Mouse (Mus musculus) adrenal gland, postnatal 36 days (tissue): ENCODE results near the gene Arhgef16. TPM values are rescaled to one million over a fixed set of nuclear protein-coding genes. Genes with fewer than 3 reads are reported as not detected.

Source experiments
- DNase-seq, 2 experiments: peaks; one replicate each; pipeline ENCODE4 v3.0.0; 2021; ENCODE audit warnings: mixed read lengths in 1 of 2
- long read RNA-seq, 2 experiments: library from polyadenylated mRNA; stranded (forward); transcript quantifications; one replicate each; pipeline ENCODE4 v2.0.0; 2021; ENCODE audit warnings: borderline sequencing depth in 2 of 2
- total RNA-seq, 2 experiments: library from RNA; stranded (reverse); gene quantifications; 2 replicates each; pipeline ENCODE4 v1.2.3; 2021

Arhgef16 gene
- under 1 TPM; 0.13 to 0.59 TPM for total RNA-seq
- long read RNA-seq, experiment 1, partial matches to known transcripts: 0 of 1 reads
- long read RNA-seq, experiment 1, other reads (novel, unspliced or antisense): 1 of 1 reads
- long read RNA-seq, experiment 2, partial matches to known transcripts: 0 of 1 reads
- long read RNA-seq, experiment 2, other reads (novel, unspliced or antisense): 1 of 1 reads

DNA sequence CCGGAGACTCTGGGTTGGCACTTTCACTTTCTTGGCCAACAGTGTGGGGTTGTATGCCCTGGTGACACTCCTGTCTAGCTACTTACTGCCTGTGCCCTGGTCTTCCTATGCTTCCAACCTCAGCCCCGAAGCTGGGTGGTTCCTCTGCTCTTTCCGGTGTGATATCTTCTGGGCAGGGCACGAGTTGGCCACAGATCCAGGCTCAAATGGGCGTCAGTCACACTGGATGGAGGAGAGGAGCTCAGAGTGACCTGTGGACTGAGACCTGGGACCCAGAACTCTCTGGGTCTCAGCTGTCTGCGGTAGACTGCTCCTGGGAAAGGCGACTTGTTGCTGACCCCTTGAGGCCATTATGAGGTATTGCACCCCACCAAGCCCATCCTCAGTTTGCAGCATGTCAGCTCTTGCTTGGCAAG, at the start of gene Arhgef16:
Arhgef16 (minus strand) TSS at position 211 of the 416 bp plus-strand sequence.
- peak; percentile 25 to 30 for DNase-seq

DNA sequence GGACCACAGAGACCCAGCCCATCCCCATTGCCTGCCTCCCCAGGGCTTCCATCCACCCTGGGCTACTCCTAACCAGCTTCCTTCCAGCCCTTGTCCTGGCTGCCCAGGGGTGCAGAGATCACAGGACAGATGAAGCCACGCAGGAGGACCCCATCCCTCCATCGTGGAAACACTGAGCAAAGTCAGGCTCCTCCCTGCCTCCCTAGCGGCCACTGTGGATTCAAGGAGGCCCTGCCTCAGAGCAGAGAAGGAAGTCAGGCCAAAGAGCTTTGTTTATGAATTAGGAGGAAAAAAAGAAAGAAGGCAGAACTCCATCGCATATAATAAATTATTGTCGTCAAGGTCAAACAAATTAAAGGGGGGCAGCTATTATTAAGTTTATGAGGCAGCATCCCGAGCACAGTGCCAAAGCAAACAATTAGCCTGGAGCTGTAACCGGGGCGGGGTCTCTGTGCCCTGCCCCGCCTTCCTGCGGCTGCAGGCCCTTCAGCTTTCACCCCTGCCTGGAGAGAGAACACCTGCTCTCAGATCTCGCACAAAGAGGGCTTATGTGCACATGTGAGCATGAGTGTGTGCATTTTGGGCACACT, 46.8 kb upstream of the Arhgef16 start:
- no peak for DNase-seq

DNA sequence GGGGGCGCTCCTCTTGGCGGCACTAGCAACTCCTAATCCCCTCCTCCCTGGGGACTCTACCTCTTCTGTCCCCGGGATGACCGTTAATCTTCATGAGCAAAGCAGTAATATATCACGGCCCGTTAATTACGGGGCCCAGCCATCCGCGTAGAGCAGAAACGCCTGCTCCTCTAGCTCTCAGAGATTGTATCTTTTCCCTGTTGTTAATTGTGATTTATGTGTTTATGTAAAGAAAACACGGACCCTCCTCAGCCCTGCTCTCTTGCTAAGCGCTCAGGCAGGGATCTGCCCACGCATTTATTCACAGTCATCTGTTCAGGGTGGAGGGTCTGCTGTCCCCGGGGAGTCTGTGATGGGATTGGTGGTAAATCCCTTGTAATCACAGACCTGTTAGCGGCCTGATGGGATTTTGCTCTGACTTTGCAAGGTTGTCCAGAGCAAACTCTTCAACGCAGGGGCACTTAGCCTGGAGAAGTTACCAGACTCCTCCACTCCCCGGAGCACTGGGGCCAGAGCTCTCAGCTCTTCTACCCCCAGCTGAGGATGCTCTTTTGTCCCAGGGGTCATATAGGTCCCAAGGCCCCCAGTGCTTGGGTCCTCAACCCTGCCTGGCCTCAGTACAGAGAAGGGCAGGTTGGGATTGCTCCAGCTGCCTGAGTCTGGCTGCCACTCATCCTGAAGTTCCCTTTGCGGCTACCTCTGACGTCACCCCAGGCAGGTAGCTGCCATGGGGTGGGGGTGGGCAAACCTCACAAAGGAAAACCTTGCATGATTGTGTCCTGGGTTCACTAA, 45.5 kb upstream of the Arhgef16 start:
- DNase-seq: no peak

DNA sequence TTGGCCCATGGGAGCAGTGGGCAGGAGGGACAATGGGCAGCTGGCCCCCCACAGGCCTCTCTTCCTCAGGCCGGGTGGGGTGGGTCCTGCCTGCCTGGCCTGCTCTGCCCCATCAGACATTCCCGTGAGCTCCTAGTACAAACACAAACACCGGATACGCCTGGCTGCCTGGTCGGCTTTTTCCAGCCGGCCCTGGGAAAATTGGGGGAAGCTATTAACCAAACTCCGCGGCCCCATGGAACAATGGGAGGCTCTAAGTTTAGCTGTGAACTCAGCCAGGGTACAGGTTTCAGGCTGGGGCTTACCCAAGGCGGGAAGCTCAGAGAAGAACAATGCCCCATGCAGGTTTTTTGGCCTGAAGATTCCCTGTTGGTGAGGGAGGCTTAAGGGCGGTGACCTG, 35.2 kb upstream of the Arhgef16 start:
- DNase-seq: no peak

DNA sequence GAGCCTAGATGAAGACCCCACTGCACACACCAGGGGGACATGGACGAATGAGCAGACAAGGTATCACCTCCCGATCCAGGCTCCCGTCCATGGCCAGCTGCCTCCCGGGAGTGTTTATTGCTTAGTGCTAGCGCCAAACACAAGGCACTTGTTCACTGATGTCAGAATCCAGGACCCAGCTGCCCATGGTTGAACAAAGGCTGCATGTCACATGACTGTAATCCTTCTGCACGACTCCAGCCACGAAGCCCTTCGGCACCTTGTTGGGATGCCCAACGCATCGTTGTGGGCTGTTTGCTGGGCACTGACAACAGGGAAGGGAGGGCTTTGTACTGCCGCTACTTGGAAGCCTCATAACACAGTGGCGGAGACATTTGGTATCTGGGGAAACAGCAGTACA, 34.3 kb upstream of the Arhgef16 start, which contains the start of gene B230104I21Rik:
B230104I21Rik (plus strand) TSS at position 367 of the 400 bp plus-strand sequence.
- DNase-seq: no peak

DNA sequence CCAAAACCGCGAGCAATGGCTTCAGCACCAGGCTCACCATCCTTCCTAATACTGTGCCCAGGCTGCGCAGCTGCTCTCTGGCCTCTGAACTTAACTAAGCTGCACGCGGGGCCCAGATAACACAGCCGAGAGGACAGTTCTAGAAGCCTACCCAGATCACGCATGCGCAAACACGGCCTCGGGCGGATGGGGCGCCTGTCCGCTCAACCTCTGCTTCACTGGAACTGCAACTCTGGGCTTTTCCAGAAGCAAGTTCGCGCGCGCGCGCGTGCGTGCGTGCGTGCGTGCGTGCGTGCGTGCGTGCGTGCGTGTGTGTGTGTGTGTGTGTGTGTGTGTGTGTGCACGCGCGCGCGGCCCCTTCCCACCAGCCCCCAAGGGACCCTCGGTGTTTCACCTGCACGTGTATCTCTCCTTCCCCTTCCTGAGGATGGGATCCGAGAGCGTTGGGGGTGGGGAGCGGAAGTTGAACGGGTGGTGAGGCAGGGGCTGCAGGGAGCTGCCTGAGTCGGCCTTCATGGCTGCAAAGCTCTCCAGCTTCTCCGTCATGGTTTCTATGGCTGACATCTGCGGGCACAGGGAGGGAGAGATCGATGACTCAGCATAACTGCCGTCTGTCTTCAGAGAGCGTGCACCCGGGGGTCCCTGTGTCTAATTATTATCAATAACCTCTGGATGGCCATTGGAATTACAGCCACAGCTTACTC, 33.4 kb upstream of the Arhgef16 start:
- DNase-seq: peak; percentile 59 to 75

DNA sequence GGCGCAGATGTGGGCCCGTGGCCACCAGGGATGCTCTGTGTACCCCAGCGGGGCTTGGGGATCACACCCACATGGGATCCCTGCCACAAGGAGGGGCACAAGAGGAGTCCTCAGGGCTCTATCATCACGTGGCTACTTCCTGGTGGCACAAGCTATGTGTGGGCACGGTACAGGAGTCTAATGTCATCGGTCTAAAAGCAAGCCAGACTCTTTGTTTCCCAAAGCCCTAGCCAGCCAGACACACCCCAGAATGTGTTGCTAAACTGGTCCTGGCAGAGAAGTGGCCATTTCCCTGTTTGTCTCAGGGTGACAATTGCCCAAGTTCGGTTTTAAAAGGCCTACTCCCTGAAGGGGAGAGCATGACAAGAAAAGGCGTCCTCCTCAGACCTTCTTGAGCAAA, 31.8 kb upstream of the Arhgef16 start:
- peak in 1 of 2 experiments; percentile 7 for DNase-seq

DNA sequence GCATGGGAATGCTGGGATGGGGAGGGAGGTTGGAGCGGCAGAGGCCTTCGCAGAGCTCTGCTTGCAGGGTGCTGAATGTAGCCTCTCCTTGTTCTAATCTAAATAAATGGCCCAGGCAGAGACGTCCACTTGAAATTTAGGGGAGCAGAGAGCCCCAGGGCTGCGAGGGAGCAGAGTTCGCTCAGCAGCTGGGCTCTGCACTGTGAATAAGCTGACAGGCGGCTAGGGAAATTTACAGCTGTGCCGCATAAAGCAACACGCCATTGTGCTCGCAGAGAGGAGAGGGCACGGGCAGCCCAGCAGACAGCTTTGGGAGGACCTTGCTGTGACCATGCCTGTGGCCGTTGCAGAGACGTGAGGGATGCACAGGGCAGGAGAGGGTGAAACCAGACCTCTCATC, 29.8 kb upstream of the Arhgef16 start:
- no peak for DNase-seq

DNA sequence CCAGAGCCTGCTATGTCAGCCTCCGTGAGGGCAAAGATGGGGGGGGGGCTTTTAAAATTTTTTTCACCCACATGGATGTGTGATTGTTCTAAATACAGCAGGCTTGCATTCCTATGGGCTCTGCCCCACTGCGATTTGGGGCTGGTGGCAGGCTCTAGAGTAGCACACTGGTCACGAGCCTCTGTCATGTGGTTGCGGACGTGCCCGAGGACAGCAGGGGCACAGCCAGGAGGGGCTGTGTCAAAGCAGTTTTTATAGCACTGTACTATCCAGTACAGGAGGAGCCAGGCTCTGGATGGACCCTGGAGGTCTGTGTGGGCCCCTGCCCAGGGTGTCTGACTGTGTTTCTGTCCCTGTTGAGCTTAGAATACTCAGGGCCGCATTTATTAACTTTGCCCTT, 28.5 kb upstream of the Arhgef16 start:
- DNase-seq: no peak

DNA sequence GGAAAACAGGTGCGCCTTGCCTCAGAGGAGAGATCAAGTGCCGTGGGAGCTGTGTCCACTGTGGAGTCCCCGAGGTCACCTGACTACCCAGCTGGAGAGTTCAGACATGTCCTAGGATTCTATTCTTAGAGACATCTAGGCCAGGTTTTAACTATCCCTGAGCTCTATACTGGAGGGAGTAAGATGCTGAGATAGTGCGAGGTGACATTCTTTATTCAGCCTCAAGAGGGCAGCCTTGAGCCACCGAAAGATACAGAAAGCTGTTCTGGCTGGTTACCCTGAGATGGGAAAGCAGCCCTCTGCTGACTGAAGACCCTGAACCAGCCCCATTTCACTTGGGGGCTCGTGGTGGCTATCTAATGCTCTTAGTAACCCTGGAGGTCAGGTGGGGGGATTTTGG, 27.4 kb upstream of the Arhgef16 start:
- peak; percentile 52 to 56 for DNase-seq

DNA sequence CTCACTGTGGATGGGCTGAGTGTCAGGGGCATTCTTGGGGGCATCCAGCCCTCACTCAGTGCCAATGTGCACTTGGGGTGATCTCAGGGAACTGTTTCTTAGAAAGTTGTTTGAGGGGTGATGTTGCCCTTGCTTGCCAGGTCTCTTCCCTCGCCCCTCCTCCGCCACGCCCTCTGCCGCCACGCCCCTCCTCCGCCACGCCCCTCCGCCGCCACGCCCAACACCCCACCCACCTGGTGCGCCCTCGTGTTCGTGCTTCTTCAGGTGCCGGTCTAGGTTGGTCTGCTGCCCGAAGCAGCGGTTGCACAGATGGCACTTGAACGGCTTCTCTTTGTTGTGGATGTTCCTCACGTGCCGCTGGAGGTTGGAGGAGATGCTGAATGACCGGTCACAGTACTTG, 27.0 kb upstream of the Arhgef16 start:
- no peak for DNase-seq

DNA sequence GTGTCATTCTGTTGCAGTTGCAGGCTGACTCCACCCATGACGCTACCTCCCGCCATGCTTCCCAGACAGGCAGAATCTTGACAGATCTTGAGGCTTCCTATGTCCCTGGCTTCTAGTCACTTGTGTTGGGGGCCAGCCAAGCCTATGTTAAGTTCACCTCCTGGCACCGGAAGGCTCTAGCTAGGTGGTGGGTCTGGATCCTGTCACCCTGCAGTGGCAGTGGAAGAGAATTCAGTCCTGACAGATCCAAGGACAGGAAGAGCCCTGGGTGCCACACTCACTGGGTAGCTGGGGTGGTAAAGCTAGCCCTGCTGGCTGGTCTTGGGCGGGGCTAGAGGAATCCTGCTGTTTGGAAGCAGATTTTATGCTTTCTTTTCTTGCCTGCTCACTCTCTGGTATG, 23.9 kb upstream of the Arhgef16 start:
- no peak for DNase-seq

DNA sequence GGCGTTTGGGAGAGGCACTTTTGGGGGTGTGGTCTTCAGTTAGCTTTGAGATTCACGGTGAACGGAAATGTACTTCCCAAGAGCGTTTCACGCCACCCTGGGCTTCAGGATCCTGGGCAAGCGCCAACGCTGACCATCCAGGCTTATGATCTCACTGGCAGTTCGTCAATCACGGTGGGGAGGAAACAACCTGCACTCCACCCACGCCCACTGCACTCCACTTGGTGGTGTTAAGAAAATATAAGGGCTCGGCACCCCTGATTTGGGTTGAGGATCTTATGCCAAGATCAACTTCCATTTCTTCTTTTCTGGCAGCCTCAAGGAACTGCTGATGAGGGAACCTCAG, 12.1 kb upstream of the Arhgef16 start:
- no peak for DNase-seq

DNA sequence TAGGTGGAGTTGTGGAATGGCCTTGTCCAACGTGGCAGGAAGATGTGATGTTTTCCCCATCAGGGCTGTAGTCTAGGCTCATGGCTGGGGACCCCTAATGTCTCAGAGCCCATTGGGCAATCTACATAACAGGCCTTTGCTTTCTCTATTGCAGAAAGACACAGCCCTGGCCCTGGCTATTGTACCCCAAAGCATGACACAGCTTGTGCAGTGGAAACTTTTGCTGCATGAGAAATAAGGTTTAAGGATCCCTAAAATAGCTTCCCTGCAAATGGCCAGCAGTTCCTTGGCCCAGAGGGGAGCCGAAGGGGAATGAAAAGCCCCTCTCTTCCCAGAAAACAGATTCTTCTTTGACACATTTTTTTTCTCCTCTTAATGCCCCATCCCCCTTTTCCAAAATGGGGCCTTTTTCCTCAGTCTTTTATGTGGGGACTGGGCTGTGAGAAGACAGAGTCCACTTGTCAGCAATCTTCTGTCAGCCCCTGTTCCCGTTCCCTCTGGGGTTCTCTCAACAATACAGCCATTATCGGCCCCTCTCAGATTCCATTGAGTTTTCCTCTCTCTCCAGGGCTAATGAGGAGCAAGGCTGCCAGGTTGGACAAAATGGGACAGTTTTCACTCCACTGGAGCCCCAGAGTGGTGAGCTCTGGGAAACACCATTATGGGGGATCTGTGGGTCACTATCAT, 11.6 kb upstream of the Arhgef16 start:
- no peak for DNase-seq

DNA sequence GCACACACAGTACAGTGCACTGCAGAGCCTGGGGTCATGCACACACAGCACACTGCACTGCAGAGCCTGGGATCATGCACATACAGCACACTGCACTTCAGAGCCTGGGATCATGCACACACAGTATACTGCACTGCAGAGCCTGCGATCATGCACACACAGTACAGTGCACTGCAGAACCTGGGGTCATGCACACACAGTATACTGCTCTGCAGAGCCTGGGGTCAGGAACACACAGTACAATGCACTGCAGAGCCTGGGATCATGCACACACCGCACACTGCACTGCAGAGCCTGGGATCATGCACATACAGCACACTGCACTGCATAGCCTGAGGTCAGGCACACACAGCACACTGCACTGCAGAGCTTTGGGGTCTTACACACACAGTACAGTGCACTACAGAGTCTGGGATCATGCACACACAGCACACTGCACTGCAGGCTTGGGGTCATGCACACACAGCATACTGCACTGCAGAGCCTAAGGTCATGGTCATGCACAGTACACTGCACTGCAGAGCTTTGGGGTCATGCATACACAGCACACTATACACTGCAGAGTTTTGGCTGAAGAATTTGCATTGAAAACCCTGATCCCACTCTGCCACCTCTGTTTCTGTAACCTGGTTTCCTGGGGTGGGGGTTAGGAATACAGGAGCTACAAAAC, 10.8 kb upstream of the Arhgef16 start:
- no peak for DNase-seq

DNA sequence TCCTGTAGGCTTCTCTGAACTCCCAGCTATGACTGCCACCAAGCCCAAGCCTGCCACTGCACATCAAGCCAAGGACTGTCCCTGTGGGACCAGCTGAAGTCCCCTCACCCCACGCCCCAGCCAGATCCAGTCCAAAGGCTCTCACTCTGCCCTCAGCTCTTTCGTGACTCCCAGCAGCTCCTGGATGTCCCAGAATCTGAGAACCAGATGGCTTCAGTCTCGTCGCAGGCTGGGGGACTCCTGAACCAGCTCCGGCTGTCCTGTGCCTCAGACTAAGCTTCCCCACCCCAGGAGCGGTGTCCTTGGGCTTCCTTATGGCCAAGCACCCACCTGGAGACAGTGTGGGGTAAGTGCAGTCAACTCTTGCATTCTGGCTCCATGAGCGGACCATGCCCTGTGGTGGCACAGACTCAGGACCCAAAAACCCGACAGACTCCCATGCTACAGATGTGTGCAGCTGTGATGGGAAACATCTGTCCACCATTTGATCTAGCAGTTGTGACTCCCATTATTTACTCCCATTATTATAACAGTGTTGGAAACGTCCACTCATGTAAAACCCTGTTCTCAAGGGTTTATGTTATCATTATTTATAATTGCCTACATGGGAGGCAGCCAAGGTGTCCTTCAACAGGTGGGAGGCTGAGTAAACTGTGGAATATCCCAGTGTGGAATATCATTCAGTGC, 9.2 kb upstream of the Arhgef16 start:
- no peak for DNase-seq

DNA sequence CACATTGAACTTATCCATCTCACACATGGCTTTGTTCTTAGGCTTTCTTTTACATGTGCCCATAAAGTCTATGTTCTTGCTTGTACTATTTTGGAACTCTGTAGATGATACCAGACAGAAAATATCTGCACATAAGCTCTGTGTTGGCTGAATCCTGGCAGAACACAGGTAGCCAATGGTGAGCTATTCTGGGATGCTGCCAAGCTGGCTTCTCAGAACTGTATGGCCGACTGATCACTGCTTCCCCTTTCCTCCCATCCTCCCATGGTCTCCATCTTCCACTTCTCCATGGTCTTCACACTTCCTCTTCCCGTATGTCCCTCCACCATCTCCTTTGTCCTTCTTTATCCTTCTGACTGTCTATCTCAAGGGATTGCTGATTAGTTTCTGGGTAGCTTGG, 7.7 kb upstream of the Arhgef16 start:
- DNase-seq: no peak

DNA sequence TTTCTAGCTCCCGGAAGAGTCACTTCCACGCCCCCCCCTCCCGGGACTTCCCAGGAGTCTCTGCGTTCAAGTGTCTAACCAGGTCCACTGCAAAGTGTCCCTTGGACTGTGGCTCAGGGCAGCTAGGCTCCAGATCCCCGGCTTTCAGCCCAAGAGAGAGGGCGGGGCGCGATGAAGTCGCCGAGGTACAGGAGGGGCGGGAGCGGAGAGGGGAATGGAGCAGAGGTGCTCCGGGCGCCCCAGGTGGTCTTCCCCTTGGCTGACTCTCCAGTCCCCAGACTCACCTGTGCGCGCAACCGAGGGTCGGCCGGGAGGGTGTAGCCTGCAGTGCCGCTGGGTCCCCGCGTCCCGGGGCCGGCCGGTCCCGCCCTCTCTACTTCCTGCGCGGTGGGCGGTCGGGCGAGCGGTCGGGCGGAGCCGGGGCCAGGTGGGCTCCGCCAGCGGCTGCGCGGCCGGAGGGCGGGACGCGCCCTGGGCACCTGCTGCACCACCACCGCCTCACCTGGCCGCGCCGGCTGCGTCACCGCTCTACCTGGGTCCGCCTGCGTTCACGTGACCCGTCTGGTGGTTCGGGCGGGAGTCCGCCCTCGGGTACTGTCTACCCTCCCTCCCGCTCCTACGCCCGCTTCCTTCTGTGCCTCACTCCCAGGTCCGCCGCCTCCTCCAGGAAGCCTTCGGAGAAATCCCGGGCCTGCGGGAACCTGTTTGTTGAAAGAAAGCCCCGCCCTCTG, 1.8 kb downstream of the Arhgef16 start:
- DNase-seq: peak in 1 of 2 experiments; percentile 12

DNA sequence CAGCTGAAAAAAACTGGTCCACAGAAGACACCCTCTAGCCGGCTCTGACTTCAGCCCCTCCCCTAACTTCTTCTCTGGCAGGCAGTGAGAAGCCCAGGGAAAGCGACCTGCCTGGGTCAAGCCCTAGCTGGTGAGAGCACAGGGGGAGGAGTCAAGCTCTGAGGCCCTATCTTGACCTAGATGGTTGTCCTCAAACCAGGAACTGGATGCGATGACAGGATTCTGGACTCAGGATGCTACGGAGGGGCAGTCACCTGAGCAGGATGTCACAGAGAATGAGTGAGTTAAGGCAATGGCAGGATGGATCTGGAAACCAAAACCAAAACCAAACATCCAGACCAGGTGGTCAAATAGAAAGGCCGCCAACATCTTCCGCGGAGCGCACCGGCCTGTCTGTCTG, 3.7 kb downstream of the Arhgef16 start:
- DNase-seq: no peak

DNA sequence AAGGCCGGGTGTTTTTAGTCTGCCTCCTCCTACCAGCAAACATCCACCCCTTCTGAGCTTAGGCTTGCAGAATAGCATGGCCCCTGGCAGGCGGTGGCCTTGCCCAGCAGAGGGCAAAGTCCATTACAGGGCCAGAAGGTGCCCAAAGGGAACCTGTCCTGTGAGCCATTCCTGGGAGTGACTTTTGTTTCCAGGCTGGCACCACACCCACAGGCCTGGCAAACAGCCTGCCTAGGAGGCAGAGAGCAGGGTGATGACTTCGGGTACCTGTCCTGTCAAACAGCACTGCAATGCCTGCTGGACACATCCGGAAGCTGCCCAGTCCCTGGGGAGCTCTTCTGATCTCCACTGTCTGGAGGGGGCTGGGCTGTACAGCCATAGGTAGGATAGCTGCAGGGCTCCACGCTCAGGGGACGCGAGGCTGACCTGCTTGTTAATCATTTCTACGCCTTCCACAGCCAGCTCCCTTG, 7.2 kb downstream of the Arhgef16 start:
- no peak for DNase-seq
